Comparison of ENCODE assay signal across 11 mouse cellular contexts in genomic region chr3:95990413-95990941, GRCm38 (mm10). TPM values are rescaled to one million over a fixed set of nuclear protein-coding genes. Genes with fewer than 3 reads are reported as not detected.
DNase-seq lines count a peak whose midpoint lies in the region; ATAC-seq and TF ChIP-seq lines count a peak whose summit lies in the region.
"Had no signal": no experiment of that assay in that cellular context is flagged by ENCODE, and none has a peak within 500 bp of the region (broad histone marks: within the 10 kb centered on the region; RNA-seq: fewer than 3 reads in every experiment).

No protein-coding gene starts in this region.

- intact Hi-C loops in heart, postnatal 14 days (cut with DNase I): no loop called here

- no peak for TF ChIP-seq EP300 in lung, postnatal 0 days (IDR thresholded peaks at IDR 0.05)

- H3K36me3 ChIP-seq in lung, postnatal 0 days (ENCODE audit: insufficient read depth, low read length): no peaks in the 10 kb centered on the region
- H3K36me3 ChIP-seq in heart, embryonic 13.5 days: peaks cover 59% of the 10 kb centered on the region
- peaks cover 16% of the 10 kb centered on the region for H3K36me3 ChIP-seq in small intestine, adult 2 months (ENCODE audit: control insufficient read depth, insufficient read depth, low read length)

- H3K9ac ChIP-seq in lung, postnatal 0 days (replicated peaks; ENCODE audit: low read depth): no peak overlapping the region
- peak overlapping the region; percentile 97 for H3K9ac ChIP-seq in heart, embryonic 13.5 days
- H3K9ac ChIP-seq: liver, embryonic 14.5 days had no signal

- H3K9me3 ChIP-seq in lung, postnatal 0 days (ENCODE audit: low read length): no peaks in the 10 kb centered on the region
- H3K9me3 ChIP-seq in heart, embryonic 13.5 days: no peaks in the 10 kb centered on the region

- H3K4me1 ChIP-seq in lung, postnatal 0 days (ENCODE audit: insufficient read depth, low read depth, low read length): peaks cover 26% of the 10 kb centered on the region
- H3K4me1 ChIP-seq in heart, embryonic 13.5 days: peaks cover 88% of the 10 kb centered on the region
- peaks cover 11% of the 10 kb centered on the region; the same call in 1 of the 2 replicates for H3K4me1 ChIP-seq in small intestine, adult 2 months (ENCODE audit: control insufficient read depth, insufficient read depth, insufficient read length, low read length)

- H3K4me2 ChIP-seq in lung, postnatal 0 days (replicated peaks; ENCODE audit: low read depth, low read length): no peak overlapping the region
- H3K4me2 ChIP-seq in heart, embryonic 13.5 days: no peak overlapping the region

- 58% methylated on average over 12 of the region's 12 CpGs for WGBS in lung, postnatal 0 days
- 57% methylated on average over 12 of the region's 12 CpGs for WGBS in heart, embryonic 13.5 days
- 69% methylated on average over 12 of the region's 12 CpGs for WGBS in small intestine, adult 2 months

- no peak overlapping the region for H3K4me3 ChIP-seq in lung, postnatal 0 days (ENCODE audit: low read depth, low read length)
- H3K4me3 ChIP-seq in heart, embryonic 13.5 days: no peak overlapping the region
- H3K4me3 ChIP-seq in small intestine, adult 2 months (ENCODE audit: low read depth, low read length): no peak overlapping the region

- TF ChIP-seq POLR2A in small intestine, adult 2 months (IDR thresholded peaks at IDR 0.05; ENCODE audit: low read depth, low read length): no peak

- ATAC-seq in lung, postnatal 0 days: peak; percentile 21
- no peak for ATAC-seq in heart, embryonic 13.5 days (ENCODE audit: extremely low read depth, insufficient number of reproducible peaks, low FRiP score, low TSS enrichment)

- DNase-seq in heart, adult 11 months: peak; percentile 96
- no peak for DNase-seq in heart, postnatal 14 days
- peak; percentile 52 for DNase-seq in lung, postnatal 0 days (ENCODE audit: low spot score)
- no peak for DNase-seq in lung, postnatal 14 days
- no peak for DNase-seq in adrenal gland, adult 8-10 months
- no peak for DNase-seq in cerebellum, postnatal 14 days
- DNase-seq: adrenal gland, postnatal 10 days; embryo, embryonic 11 days had no signal

- no peak overlapping the region for H3K27ac ChIP-seq in lung, postnatal 0 days (ENCODE audit: low read length)
- H3K27ac ChIP-seq in heart, embryonic 13.5 days (replicated peaks): peak overlapping the region; percentile 99
- peak overlapping the region; percentile 67 for H3K27ac ChIP-seq in small intestine, adult 2 months (ENCODE audit: insufficient read depth, low read depth, low read length)
- H3K27ac ChIP-seq: liver, embryonic 14.5 days had no signal

- H3K27me3 ChIP-seq in lung, postnatal 0 days (replicated peaks; ENCODE audit: insufficient read depth, low read length): no peaks in the 10 kb centered on the region
- no peaks in the 10 kb centered on the region for H3K27me3 ChIP-seq in heart, embryonic 13.5 days (replicated peaks)
- H3K27me3 ChIP-seq in small intestine, adult 2 months (ENCODE audit: control insufficient read depth, insufficient read depth, low read length): peaks cover 8% of the 10 kb centered on the region

- no peak for TF ChIP-seq CTCF in lung, postnatal 0 days (IDR thresholded peaks at IDR 0.05)
- TF ChIP-seq CTCF in small intestine, adult 2 months (IDR thresholded peaks at IDR 0.05; ENCODE audit: extremely low read depth, insufficient read length, insufficient replicate concordance, low read depth, low read length): no peak

RNA-seq across cellular contexts. Expression of gene Plekho1, which starts 5.3 kb away (rescaled TPM):
- 10 to 100 TPM; 92.3 to 93.0 TPM for total RNA-seq in heart, postnatal 14 days (2021)
- 53.5 and 55.4 TPM in 2 replicates for polyA plus RNA-seq in lung, postnatal 0 days (2015; fragmentation: Nextera tagmentation; extraction: Ambion mirVana)
- 59.2 and 64.8 TPM in 2 replicates for polyA plus RNA-seq in heart, embryonic 13.5 days (2015; fragmentation: Nextera tagmentation; extraction: Ambion mirVana)
- polyA plus RNA-seq in small intestine, adult 2 months (2012; rRNA removed): 10.8 and 31.3 TPM in 2 replicates
- 10 to 100 TPM; 16.8 to 33.6 (median 28.7) TPM for total RNA-seq in adrenal gland, adult 8-10 months (2022)

Comparison
In these comparisons a context has a peak if more than half of its experiments do, and no peak if none do; other contexts are left out.
1. DNase-seq: peak in heart, adult 11 months (single experiment) and lung, postnatal 0 days (single experiment); none in heart, postnatal 14 days (0 of 2), lung, postnatal 14 days (single experiment), adrenal gland, adult 8-10 months (single experiment) and cerebellum, postnatal 14 days (0 of 2).